Mouse (Mus musculus): ENCODE measurements around the gene Rmi1. TPM values are rescaled to one million over a fixed set of nuclear protein-coding genes. Genes with fewer than 3 reads are reported as not detected.

Rmi1 gene
- 10 to 100 TPM; 58.8 to 66.0 TPM for total RNA-seq (2023)

DNA sequence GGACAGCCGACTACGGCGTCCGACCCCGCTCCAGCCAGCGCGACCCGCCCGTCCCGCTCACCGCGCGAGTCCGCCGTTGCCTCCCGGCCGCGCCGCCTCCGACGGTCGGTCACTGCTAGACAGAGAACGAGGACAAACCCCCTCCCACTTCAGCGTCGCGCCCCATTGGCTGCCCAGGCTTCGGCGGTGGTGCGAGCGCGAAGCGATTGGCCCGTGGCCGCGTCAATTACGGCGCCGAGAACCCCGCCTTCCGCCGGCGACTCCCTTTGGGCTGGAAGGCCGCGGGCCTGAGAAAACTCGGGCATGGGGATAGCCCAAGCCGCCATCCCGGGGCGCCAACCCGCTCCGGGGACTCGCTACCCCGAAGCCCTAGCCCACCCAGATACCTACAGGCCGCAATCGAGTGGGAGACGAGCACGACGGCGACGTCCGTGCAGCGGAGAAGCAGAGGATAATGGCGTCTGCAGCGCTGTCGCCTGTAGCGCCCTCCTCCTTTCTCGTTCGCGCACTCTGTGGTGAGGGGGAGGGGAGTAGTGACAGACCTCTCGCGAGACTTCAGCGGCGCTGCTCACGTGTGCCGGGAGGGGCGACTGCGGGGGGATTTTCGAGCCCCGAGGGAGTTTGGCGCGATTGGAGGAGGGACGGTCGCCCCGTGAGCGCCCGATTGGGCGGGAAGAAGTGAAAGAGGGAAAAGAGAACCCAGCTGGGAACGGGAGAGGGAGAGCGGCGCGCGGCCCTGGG is at the start of gene Rmi1:
Gene Rmi1 (plus strand): TSS at position 246 of the 741 bp plus-strand sequence.

DNA sequence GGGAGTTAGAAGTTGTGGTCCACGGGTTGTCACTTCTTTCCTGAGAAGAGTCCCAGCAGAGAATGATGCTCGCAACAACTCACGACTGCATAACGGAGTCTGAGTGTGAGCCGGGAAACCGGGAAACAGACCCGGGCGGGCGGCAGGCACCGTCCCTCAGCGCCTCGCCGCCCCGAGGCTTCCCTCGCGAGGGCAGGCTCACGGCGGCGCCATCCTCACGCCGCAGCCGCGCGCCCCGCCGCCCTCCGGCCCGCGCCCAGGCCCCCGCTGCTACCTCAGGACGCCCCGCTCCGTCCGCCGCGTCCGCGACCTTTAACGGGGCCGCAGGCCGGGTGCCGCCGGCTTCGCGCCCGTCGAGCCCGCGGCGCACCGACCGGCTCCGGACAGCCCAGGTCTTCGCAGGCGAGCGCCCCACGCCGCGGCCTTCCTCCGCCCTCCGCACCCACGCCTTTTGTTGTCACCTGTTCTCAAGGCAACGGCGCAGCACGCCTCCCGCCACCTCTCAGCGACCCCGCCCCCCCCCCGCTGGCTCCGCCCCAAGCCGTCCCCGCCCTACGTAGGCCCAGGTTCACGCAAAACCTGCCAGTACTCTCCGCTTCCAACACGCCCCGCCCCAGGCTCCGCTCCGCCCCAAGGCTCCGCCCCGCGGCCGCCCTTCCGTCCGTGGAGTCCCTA is 43.3 kb upstream of the Rmi1 start, which contains the start of gene Kif27:
Gene Kif27 (minus strand): TSS at position 494 of the 675 bp plus-strand sequence.

DNA sequence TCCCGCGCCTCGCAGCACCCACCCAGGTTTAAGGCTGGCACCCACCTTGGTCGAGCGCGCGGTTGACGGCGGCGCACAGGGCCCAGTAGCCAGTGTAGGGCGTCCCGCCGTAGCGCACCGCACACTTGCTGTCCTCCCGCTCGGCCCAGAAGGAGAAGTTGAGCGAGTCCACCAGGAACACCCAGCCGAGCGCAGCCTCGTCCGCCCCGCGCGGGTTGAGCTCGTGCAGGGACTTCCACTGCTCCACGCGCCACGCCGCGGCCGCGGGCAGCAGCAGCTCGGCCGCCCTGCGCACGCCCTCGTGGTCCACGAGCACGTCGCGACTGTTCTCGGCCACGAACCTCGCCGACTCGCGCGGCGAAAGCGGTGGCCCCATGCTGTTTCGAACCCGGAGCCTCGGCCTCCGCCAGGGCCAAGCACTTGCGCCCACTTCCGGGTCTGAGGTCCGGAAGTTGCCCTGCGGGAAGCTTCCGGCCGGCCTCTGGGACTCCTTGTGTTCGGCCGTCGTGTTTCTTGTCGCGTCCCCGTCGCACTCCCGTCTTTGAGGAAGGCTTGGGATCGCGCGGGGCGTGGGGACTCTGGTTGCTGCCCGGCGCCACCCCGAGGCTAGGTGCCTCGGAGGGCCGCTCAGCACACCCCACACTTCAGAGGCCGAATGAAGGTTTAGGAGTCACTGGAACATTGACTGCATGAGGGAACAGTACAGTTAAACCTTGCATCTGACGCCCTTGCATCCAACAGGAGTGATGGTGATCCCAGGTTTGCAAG is 17.1 kb upstream of the Rmi1 start, which contains the start of gene 2210016F16Rik:
Gene 2210016F16Rik (minus strand): TSS at position 447 of the 768 bp plus-strand sequence.

DNA sequence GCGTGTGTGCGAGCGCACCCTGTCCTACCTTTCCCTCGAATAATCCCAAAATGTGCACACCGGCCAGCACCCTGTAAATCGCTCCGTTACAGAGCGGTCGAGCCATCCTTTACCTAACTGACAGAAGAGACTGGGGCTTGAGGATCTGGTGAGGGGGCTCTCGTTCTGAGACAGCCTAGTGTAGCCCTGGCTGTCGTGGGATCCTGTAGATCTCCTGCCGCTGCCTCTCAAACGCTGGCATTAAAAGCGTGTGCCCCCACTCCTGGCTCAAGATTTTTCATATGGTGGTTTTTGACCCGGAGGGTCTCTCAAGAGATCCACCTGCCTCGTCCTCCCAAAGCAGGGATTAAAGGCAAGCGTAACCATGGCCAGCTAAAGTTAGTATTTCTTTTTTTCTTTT is 1.2 kb downstream of the Rmi1 start, which contains the start of gene Hnrnpk:
Gene Hnrnpk (minus strand): TSS at position 101 of the 400 bp plus-strand sequence.

Other genes with a start within 250 kb of the Rmi1 start
- 10 to 100 TPM; 79.4 to 82.9 TPM for gene Idnk, start 244.6 kb upstream of the Rmi1 start, total RNA-seq (2023)
- 100 to 1,000 TPM in 1 of 2 experiments, 10 to 100 TPM in 1; 86.9 to 115 TPM for gene Ubqln1, start 186.6 kb upstream of the Rmi1 start, total RNA-seq (2023)
- gene Gkap1, start 126.5 kb upstream of the Rmi1 start, total RNA-seq (2023) = 1 to 10 TPM; 4.5 to 6.5 TPM
- gene Kif27, start 43.1 kb upstream of the Rmi1 start, total RNA-seq (2023) = under 1 TPM; 0.17 to 0.21 TPM
- gene 2210016F16Rik, start 17.0 kb upstream of the Rmi1 start, total RNA-seq (2023) = 10 to 100 TPM; 12.1 to 17.6 TPM
- 1,000 to 10,000 TPM; 1,318 to 1,320 TPM for gene Hnrnpk, start 1.1 kb downstream of the Rmi1 start, total RNA-seq (2023)
- not detected for gene Slc28a3, start 208.6 kb downstream of the Rmi1 start, total RNA-seq (2023)

All from B cell, adult 67 days (primary cell).